Mouse (Mus musculus): Measurements from ENCODE around the gene A4gnt. TPM values are rescaled to one million over a fixed set of nuclear protein-coding genes. Genes with fewer than 3 reads are reported as not detected.

Gene A4gnt
- polyA plus RNA-seq, 1 experiment from 2014 or later: not detected

Other genes starting within 250 kb of the A4gnt start
- gene Mras, start 175.1 kb upstream of the A4gnt start, polyA plus RNA-seq (2015; fragmentation: Nextera tagmentation; extraction: Ambion mirVana): 42.0 and 50.9 TPM in 2 replicates
- gene Nme9, start 161.0 kb upstream of the A4gnt start, polyA plus RNA-seq (2015; fragmentation: Nextera tagmentation; extraction: Ambion mirVana): 0.13 and 0.29 TPM in 2 replicates
- 67.1 and 73.8 TPM in 2 replicates for gene Armc8, start 43.6 kb upstream of the A4gnt start, polyA plus RNA-seq (2015; fragmentation: Nextera tagmentation; extraction: Ambion mirVana)
- gene Dbr1, start 36.7 kb upstream of the A4gnt start, polyA plus RNA-seq (2015; fragmentation: Nextera tagmentation; extraction: Ambion mirVana): 23.2 and 28.7 TPM in 2 replicates
- 8.5 and 9.6 TPM in 2 replicates for gene Dzip1l, start 17.0 kb downstream of the A4gnt start, polyA plus RNA-seq (2015; fragmentation: Nextera tagmentation; extraction: Ambion mirVana)
- gene Cldn18, start 104.8 kb downstream of the A4gnt start, polyA plus RNA-seq (2015; fragmentation: Nextera tagmentation; extraction: Ambion mirVana): not detected in 2 replicates